Mouse (Mus musculus): ENCODE data around the gene Cacna1h. TPM values are rescaled to one million over a fixed set of nuclear protein-coding genes. Genes with fewer than 3 reads are reported as not detected.

Cacna1h gene
- polyA plus RNA-seq, 1 experiment from 2014 or later = 5.5 TPM

GRCm38 (mm10) chr17:25416219-25416618, 17.4 kb downstream of the Cacna1h start:
- H3K27me3 ChIP-seq (replicated peaks; ENCODE audit: control insufficient read depth, insufficient read depth, low read length) = no peaks in the 10 kb centered on the region
- no peak overlapping the region for H3K4me2 ChIP-seq (ENCODE audit: low read length)
- no peaks in the 10 kb centered on the region for H3K9me3 ChIP-seq (replicated peaks; ENCODE audit: control insufficient read depth, low read length)
- peak overlapping the region; percentile 29; the same call in 1 of the 2 replicates for H3K9ac ChIP-seq (ENCODE audit: low read length)
- no peak overlapping the region for H3K4me3 ChIP-seq (ENCODE audit: low read depth, low read length)
- peaks cover 46% of the 10 kb centered on the region for H3K4me1 ChIP-seq (ENCODE audit: control insufficient read depth, insufficient read depth, low read length)
- DNase-seq (ENCODE audit: low spot score) (no peak), ATAC-seq (0 out of 2 replicates have a peak, but pooled peaks have one; percentile 40)
- 0 out of 2 replicates have a peak overlapping the region, but pooled peaks have one; percentile 24 for H3K27ac ChIP-seq (ENCODE audit: low read depth, low read length)
- WGBS = 28% methylated on average over 3 of the region's 3 CpGs
- no peaks in the 10 kb centered on the region for H3K36me3 ChIP-seq (ENCODE audit: control insufficient read depth, insufficient read depth, low read length)

DNA sequence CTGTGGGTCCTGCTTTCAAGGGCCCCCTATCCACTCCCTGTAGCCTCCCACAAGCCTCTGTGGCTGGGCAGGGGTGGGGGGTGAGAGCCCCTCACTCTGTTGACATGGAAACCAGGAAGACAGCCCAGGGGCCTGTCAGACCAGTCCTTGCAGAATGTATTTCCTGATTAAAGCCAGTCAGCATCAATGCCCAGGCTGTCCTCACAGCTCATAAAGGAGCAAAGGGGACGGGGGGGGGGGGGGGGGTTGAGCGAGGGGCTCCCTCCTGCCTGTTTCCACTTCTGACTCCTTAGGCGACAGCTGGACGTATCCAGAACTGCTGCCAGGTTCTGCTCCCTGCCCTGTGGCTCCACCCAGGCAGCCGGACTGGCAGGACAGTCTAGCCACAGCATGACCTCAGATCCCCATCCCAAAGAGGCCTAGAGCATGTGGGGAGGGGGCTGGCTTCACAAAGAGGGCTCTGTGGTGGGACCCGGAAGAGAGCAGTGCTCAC, 18.1 kb downstream of the Cacna1h start:
- Histone ChIP-seq H3K9me3 (replicated peaks; ENCODE audit: control insufficient read depth, low read length) (no peaks in the 10 kb centered on the region), H3K4me1 (ENCODE audit: control insufficient read depth, insufficient read depth, low read length) (peaks cover 46% of the 10 kb centered on the region), H3K27ac (ENCODE audit: low read depth, low read length) (peak overlapping the region; percentile 24; the same call in 1 of the 2 replicates), H3K9ac (ENCODE audit: low read length) (no peak overlapping the region), H3K4me2 (ENCODE audit: low read length) (no peak overlapping the region), H3K4me3 (ENCODE audit: low read depth, low read length) (no peak overlapping the region), H3K36me3 (ENCODE audit: control insufficient read depth, insufficient read depth, low read length) (no peaks in the 10 kb centered on the region), H3K27me3 (replicated peaks; ENCODE audit: control insufficient read depth, insufficient read depth, low read length) (no peaks in the 10 kb centered on the region)
- DNase-seq (ENCODE audit: low spot score) = no peak
- WGBS = 3% methylated on average over 4 of the region's 6 CpGs
- ATAC-seq = peak; percentile 11; the same call in 1 of the 2 replicates

DNA sequence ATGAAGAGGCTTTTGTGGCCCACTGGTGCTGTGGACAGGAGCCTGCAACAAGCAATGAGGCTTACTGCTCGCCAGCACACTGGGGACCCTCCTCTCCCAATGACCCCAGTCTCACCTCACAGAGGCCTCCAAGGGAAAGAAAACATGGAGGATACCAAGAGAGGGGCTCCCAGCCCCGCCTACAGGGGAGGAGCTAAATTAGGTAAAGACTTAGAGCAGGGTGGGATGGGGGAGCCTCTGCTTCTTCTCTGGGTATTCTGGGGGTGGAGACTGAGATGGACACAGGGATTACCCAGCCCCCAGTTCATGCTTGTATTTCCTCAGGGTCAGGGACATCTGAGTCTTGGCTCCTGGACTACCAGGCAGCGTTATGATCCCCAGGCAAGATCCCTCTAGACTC, 18.7 kb downstream of the Cacna1h start:
- H3K9ac ChIP-seq (ENCODE audit: low read length) = no peak overlapping the region
- 0 out of 2 replicates have a peak, but pooled peaks cover under 1% of the 10 kb centered on the region for H3K27me3 ChIP-seq (replicated peaks; ENCODE audit: control insufficient read depth, insufficient read depth, low read length)
- peak overlapping the region; percentile 24; the same call in 1 of the 2 replicates for H3K27ac ChIP-seq (ENCODE audit: low read depth, low read length)
- ATAC-seq = no peak
- no peak for DNase-seq (ENCODE audit: low spot score)
- H3K4me1 ChIP-seq (ENCODE audit: control insufficient read depth, insufficient read depth, low read length) = peaks cover 49% of the 10 kb centered on the region
- no peak overlapping the region for H3K4me3 ChIP-seq (ENCODE audit: low read depth, low read length)
- H3K36me3 ChIP-seq (ENCODE audit: control insufficient read depth, insufficient read depth, low read length) = no peaks in the 10 kb centered on the region
- H3K4me2 ChIP-seq (ENCODE audit: low read length) = no peak overlapping the region
- WGBS = 51% methylated on average over 3 of the region's 3 CpGs
- H3K9me3 ChIP-seq (replicated peaks; ENCODE audit: control insufficient read depth, low read length) = no peaks in the 10 kb centered on the region

- DNase-seq (ENCODE audit: low spot score) = no peak
- Histone ChIP-seq H3K4me3 (ENCODE audit: low read depth, low read length) (no peak overlapping the region), H3K27me3 (replicated peaks; ENCODE audit: control insufficient read depth, insufficient read depth, low read length) (peaks cover 4% of the 10 kb centered on the region; the same call in 1 of the 2 replicates), H3K36me3 (ENCODE audit: control insufficient read depth, insufficient read depth, low read length) (no peaks in the 10 kb centered on the region), H3K4me1 (ENCODE audit: control insufficient read depth, insufficient read depth, low read length) (peaks cover 54% of the 10 kb centered on the region), H3K4me2 (ENCODE audit: low read length) (no peak overlapping the region), H3K9me3 (replicated peaks; ENCODE audit: control insufficient read depth, low read length) (no peaks in the 10 kb centered on the region), H3K9ac (ENCODE audit: low read length) (no peak overlapping the region), H3K27ac (ENCODE audit: low read depth, low read length) (no peak overlapping the region)
- no peak for ATAC-seq
- 72% methylated on average over 4 of the region's 4 CpGs for WGBS
These were observed 19.4 kb downstream of the Cacna1h start for GRCm38 (mm10) chr17:25414209-25414608.

DNA sequence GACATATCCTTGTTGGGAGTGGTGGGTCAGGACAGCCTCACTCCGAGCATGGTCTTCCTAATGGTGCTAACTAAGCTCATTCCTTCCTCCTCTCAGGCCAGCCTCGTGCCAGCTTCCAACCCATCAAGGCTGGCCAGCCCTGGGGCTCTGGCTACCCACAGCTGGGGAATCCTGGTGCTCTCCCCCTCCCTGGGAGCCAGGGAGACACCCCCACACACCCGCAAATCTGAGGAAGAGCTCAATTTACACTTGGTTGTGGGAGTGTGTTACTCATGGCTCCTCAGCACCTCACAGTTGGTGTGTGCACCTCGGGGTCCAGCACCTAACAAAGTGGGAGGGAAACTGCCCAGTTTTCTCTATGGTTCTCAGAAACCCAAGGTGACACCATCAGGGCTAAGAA, 22.3 kb downstream of the Cacna1h start:
- H3K9ac ChIP-seq (ENCODE audit: low read length) = no peak overlapping the region
- H3K4me1 ChIP-seq (ENCODE audit: control insufficient read depth, insufficient read depth, low read length) = peaks cover 49% of the 10 kb centered on the region
- 63% methylated on average over 4 of the region's 4 CpGs for WGBS

DNA sequence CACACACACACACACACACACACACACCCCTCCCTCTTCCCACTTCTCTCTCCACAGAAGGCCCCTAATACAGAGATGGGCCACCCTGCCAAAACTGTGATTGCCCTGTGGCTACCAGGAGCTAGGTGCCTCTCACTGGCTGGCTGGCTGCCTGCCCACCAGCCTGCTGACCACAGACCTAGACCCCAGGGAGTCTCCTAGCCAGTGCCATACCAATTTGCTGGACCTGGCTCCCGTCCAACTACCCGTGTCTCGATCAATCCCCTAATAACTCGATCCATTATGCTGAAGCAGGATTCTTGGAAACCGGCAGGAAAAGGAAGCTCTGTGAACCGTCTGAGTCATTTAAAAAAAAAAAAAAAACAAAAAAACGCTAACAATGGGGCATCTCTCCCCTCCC, 22.8 kb downstream of the Cacna1h start:
- H3K36me3 ChIP-seq (ENCODE audit: control insufficient read depth, insufficient read depth, low read length) = no peaks in the 10 kb centered on the region
- H3K27me3 ChIP-seq (replicated peaks; ENCODE audit: control insufficient read depth, insufficient read depth, low read length) = peaks cover 10% of the 10 kb centered on the region; the same call in 1 of the 2 replicates
- H3K4me3 ChIP-seq (ENCODE audit: low read depth, low read length) = no peak overlapping the region
- H3K4me1 ChIP-seq (ENCODE audit: control insufficient read depth, insufficient read depth, low read length) = peaks cover 49% of the 10 kb centered on the region
- no peak for DNase-seq (ENCODE audit: low spot score)
- ATAC-seq = no peak
- no peak overlapping the region for H3K9ac ChIP-seq (ENCODE audit: low read length)
- H3K9me3 ChIP-seq (replicated peaks; ENCODE audit: control insufficient read depth, low read length) = no peaks in the 10 kb centered on the region
- H3K27ac ChIP-seq (ENCODE audit: low read depth, low read length) = 0 out of 2 replicates have a peak overlapping the region, but pooled peaks have one; percentile 44
- no peak overlapping the region for H3K4me2 ChIP-seq (ENCODE audit: low read length)
- WGBS = 21% methylated on average over 7 of the region's 7 CpGs

More for the DNA sequence above, 22.3 kb downstream of the Cacna1h start:
- Histone ChIP-seq H3K27ac (ENCODE audit: low read depth, low read length) (0 out of 2 replicates have a peak overlapping the region, but pooled peaks have one; percentile 44), H3K36me3 (ENCODE audit: control insufficient read depth, insufficient read depth, low read length) (no peaks in the 10 kb centered on the region), H3K4me3 (ENCODE audit: low read depth, low read length) (no peak overlapping the region), H3K27me3 (replicated peaks; ENCODE audit: control insufficient read depth, insufficient read depth, low read length) (peaks cover 10% of the 10 kb centered on the region; the same call in 1 of the 2 replicates), H3K4me2 (ENCODE audit: low read length) (no peak overlapping the region; the same call in 1 of the 2 replicates), H3K9me3 (replicated peaks; ENCODE audit: control insufficient read depth, low read length) (no peaks in the 10 kb centered on the region)
- DNase-seq (ENCODE audit: low spot score) = no peak
- ATAC-seq = no peak

- Histone ChIP-seq H3K27me3 (replicated peaks; ENCODE audit: control insufficient read depth, insufficient read depth, low read length) (peaks cover 10% of the 10 kb centered on the region; the same call in 1 of the 2 replicates), H3K4me1 (ENCODE audit: control insufficient read depth, insufficient read depth, low read length) (peaks cover 49% of the 10 kb centered on the region), H3K9ac (ENCODE audit: low read length) (peak overlapping the region; percentile 32; the same call in 1 of the 2 replicates), H3K9me3 (replicated peaks; ENCODE audit: control insufficient read depth, low read length) (no peaks in the 10 kb centered on the region), H3K36me3 (ENCODE audit: control insufficient read depth, insufficient read depth, low read length) (no peaks in the 10 kb centered on the region), H3K4me3 (ENCODE audit: low read depth, low read length) (no peak overlapping the region), H3K4me2 (ENCODE audit: low read length) (no peak overlapping the region), H3K27ac (ENCODE audit: low read depth, low read length) (peak overlapping the region; percentile 44; the same call in 1 of the 2 replicates)
- ATAC-seq (no peak), DNase-seq (ENCODE audit: low spot score) (no peak)
- 82% methylated on average over 6 of the region's 6 CpGs for WGBS
These were observed 23.4 kb downstream of the Cacna1h start for GRCm38 (mm10) chr17:25410180-25410579.

DNA sequence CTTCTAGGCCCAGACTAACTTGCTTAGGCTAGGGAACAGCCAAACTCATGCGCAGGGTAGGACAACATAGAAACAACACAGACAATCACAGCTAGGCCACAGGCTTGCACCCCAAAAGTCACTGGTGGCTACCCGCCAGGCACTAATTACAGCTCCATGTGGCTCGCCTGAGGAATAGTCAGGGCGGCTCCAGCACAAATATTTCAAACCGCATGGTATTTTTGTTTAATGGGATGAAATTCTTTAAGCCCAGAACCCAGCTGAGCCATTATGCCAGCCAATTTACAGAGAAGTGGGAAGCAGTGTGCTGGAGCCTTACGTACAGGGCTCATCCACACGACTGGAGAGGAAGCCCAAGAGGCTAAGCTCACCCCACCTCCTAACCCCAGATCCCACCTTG, 24.0 kb downstream of the Cacna1h start:
- H3K9ac ChIP-seq (ENCODE audit: low read length) = peak overlapping the region; percentile 32; the same call in 1 of the 2 replicates
- H3K4me2 ChIP-seq (ENCODE audit: low read length) = no peak overlapping the region
- H3K4me1 ChIP-seq (ENCODE audit: control insufficient read depth, insufficient read depth, low read length) = peaks cover 52% of the 10 kb centered on the region
- no peaks in the 10 kb centered on the region for H3K9me3 ChIP-seq (replicated peaks; ENCODE audit: control insufficient read depth, low read length)
- H3K27me3 ChIP-seq (replicated peaks; ENCODE audit: control insufficient read depth, insufficient read depth, low read length) = peaks cover 13% of the 10 kb centered on the region; the same call in 1 of the 2 replicates
- no peaks in the 10 kb centered on the region for H3K36me3 ChIP-seq (ENCODE audit: control insufficient read depth, insufficient read depth, low read length)
- ATAC-seq = no peak
- WGBS = 31% methylated on average over 7 of the region's 7 CpGs
- peak; percentile 60 for DNase-seq (ENCODE audit: low spot score)
- H3K4me3 ChIP-seq (ENCODE audit: low read depth, low read length) = no peak overlapping the region
- peak overlapping the region; percentile 44; the same call in 1 of the 2 replicates for H3K27ac ChIP-seq (ENCODE audit: low read depth, low read length)

GRCm38 (mm10) chr17:25408302-25408999, 25.1 kb downstream of the Cacna1h start:
- H3K27ac ChIP-seq (ENCODE audit: low read depth, low read length) = no peak overlapping the region
- 83% methylated on average over 7 of the region's 7 CpGs for WGBS
- H3K27me3 ChIP-seq (replicated peaks; ENCODE audit: control insufficient read depth, insufficient read depth, low read length) = peaks cover 22% of the 10 kb centered on the region
- H3K4me2 ChIP-seq (ENCODE audit: low read length) = no peak overlapping the region
- no peak overlapping the region for H3K9ac ChIP-seq (ENCODE audit: low read length)
- H3K36me3 ChIP-seq (ENCODE audit: control insufficient read depth, insufficient read depth, low read length) = no peaks in the 10 kb centered on the region
- no peak overlapping the region for H3K4me3 ChIP-seq (ENCODE audit: low read depth, low read length)
- DNase-seq (ENCODE audit: low spot score) (no peak), ATAC-seq (no peak)
- peaks cover 54% of the 10 kb centered on the region for H3K4me1 ChIP-seq (ENCODE audit: control insufficient read depth, insufficient read depth, low read length)
- H3K9me3 ChIP-seq (replicated peaks; ENCODE audit: control insufficient read depth, low read length) = no peaks in the 10 kb centered on the region

All from forebrain, embryonic 14.5 days (tissue).